Mouse (Mus musculus) intestine, postnatal 0 days (tissue): ENCODE data around the gene Maneal. TPM values are rescaled to one million over a fixed set of nuclear protein-coding genes. Genes with fewer than 3 reads are reported as not detected.

Experiments used
- ATAC-seq: fragments of 200-750 bp; cut with Nextera tagmentation; 2 replicates; pipeline ENCODE4 v1.8.0; 2017; ENCODE audit warnings: mild to moderate bottlenecking, moderate TSS enrichment, moderate library complexity
- H3K27ac ChIP-seq: fragments of 300-500 bp; sonication (generic); 2 replicates; pipeline ENCODE4 v1.5.1; 2014; ENCODE audit warnings: mild to moderate bottlenecking, low read depth, low read length, moderate library complexity
- H3K27me3 ChIP-seq: fragments of 300-500 bp; sonication (generic); replicated peaks from 2 replicates; pipeline ENCODE4 v1.6.1; 2014; ENCODE audit warnings: low read length, mixed read lengths; ENCODE audit not compliant: control insufficient read depth, insufficient read depth
- H3K36me3 ChIP-seq: fragments of 300-500 bp; sonication (generic); 2 replicates; pipeline ENCODE4 v1.6.1; 2014; ENCODE audit warnings: mild to moderate bottlenecking, moderate library complexity; ENCODE audit not compliant: control insufficient read depth, insufficient read depth
- H3K4me1 ChIP-seq: fragments of 300-500 bp; sonication (generic); replicated peaks from 2 replicates; pipeline ENCODE4 v1.6.1; 2014; ENCODE audit warnings: antibody characterized with exemption, low read length, mixed read lengths; ENCODE audit not compliant: control insufficient read depth, insufficient read depth
- H3K4me2 ChIP-seq: fragments of 300-500 bp; sonication (generic); replicated peaks from 2 replicates; pipeline ENCODE4 v1.6.1; 2014; ENCODE audit warnings: low read depth, mild to moderate bottlenecking, moderate library complexity
- H3K4me3 ChIP-seq: fragments of 300-500 bp; sonication (generic); 2 replicates; pipeline ENCODE4 v1.5.1; 2014; ENCODE audit warnings: low read depth, low read length
- H3K9ac ChIP-seq: fragments of 300-500 bp; sonication (generic); 2 replicates; pipeline ENCODE4 v1.6.1; 2014; ENCODE audit warnings: mild to moderate bottlenecking, low read depth, low read length
- H3K9me3 ChIP-seq: fragments of 300-500 bp; sonication (generic); 2 replicates; pipeline ENCODE4 v1.6.1; 2016; ENCODE audit warnings: mixed run types; ENCODE audit not compliant: control insufficient read depth
- CTCF ChIP-seq: sonication (generic); IDR thresholded peaks from 2 replicates; pipeline ENCODE4 v1.5.1; 2016; ENCODE audit warnings: low read depth, mild to moderate bottlenecking, control low read depth, antibody characterized with exemption, moderate library complexity
- WGBS: fragments of 180-500 bp; shearing (Covaris S2); extraction: QIAGEN DNeasy Blood & Tissue Kit; methylation state at CpG from one replicate; pipeline ENCODE4 v1.1.7; 2014; 5-methylcytosine and 5-hydroxymethylcytosine counted together
- polyA plus RNA-seq: library from polyadenylated mRNA; unstranded; fragments of >200 nt; fragmentation: Nextera tagmentation; extraction: Ambion mirVana; gene quantifications from 2 replicates; pipeline ENCODE4 v1.2.1, GENCODE M21; 2015

Maneal gene
- polyA plus RNA-seq, 1 experiment from 2014 or later, result 0.17 TPM

DNA sequence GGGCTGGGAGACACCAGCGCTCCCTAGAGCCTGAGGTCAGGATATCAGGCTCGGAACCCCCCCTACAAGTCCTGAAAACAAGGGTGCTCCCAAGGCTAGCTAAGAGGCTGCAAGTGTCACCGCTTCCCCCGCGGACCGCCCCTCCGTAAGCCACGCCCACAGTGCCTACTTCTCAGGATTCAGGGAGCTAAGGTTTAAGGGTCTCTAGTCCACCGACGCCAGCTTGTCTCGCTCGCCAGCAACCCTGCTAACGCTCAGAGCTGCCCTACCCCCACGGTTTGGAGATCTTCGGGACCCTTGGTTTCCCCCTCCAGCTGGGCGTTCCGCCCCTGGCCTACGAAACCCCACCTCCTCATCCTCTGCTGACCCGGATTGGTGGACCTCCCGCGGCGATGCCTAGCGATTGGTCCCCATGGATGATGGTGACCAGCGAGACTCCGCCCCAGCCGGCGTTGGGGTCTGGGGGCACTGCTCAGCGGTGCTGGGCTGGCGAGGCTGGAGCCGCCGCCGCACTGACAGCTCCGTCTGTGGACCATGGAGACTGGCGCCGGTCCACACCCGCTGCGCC is 19.5 kb upstream of the Maneal start:
- H3K36me3 ChIP-seq, result no peaks in the 10 kb centered on the region
- H3K27ac ChIP-seq, result no peak overlapping the region
- TF ChIP-seq CTCF, result no peak
- WGBS, result under 1% methylated on average over 37 of the region's 37 CpGs
- no peaks in the 10 kb centered on the region for H3K9me3 ChIP-seq
- ATAC-seq, result peak; percentile 41; the same call in 1 of the 2 replicates
- peak overlapping the region; percentile 20 for H3K4me3 ChIP-seq
- H3K4me2 ChIP-seq, result peak overlapping the region; percentile 37
- peaks cover 39% of the 10 kb centered on the region for H3K27me3 ChIP-seq
- no peak overlapping the region for H3K9ac ChIP-seq
- no peaks in the 10 kb centered on the region for H3K4me1 ChIP-seq

DNA sequence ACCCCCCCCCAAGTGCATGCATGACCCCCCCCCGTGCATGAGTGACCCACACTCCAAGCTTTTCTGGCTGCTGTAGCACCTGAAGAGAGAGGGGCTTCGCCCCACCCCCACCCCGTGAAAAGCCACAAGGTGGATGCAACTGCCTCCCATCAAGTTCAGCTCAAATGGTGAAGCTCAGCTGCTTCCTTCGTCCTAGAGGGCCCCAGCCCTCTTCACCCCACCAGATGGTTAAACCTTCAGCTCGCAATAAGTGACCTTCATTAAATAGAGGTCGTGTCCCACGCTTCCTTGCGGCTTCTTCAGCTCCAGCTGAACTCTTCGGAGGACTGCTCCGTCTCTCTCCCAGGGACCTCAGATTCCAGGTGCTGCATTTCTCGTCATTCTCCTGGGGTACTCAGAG is 18.6 kb upstream of the Maneal start, which contains the start of gene Epha10:
Gene Epha10 (plus strand): TSS at position 301 of the 400 bp plus-strand sequence.
- ATAC-seq, result no peak
- no peaks in the 10 kb centered on the region for H3K4me1 ChIP-seq
- WGBS, result 8% methylated on average over 11 of the region's 11 CpGs
- H3K27ac ChIP-seq, result no peak within 1 kb of the TSS
- H3K9ac ChIP-seq, result no peak within 1 kb of the TSS
- H3K27me3 ChIP-seq, result peaks cover 35% of the 10 kb centered on the region
- H3K9me3 ChIP-seq, result no peaks in the 10 kb centered on the region
- H3K4me3 ChIP-seq, result peak within 1 kb of the TSS; percentile 20
- H3K36me3 ChIP-seq, result no peaks in the 10 kb centered on the region
- no peak for TF ChIP-seq CTCF
- peak within 1 kb of the TSS; percentile 37 for H3K4me2 ChIP-seq

DNA sequence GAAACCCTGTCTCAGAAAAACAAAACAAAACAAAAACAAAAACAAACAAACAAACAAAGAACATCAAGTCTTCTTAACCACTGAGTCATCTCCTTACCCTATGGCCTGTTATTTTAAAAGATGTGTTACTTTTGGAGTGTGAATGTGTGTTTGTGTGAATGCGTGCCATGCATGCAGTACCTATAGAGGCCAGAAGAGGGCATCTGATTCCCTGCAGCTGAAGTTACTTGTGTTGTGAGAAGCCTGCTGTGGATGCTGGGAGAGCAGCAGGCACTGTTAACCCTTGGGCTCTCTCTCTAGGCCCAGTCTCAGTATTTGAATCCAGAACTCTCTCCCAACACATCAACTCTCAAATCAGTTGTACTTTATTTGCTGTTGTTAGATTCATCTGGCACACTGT is 10.7 kb upstream of the Maneal start:
- H3K4me1 ChIP-seq, result no peaks in the 10 kb centered on the region
- no peak for ATAC-seq
- no peak overlapping the region for H3K4me2 ChIP-seq
- H3K4me3 ChIP-seq, result no peak overlapping the region
- H3K36me3 ChIP-seq, result no peaks in the 10 kb centered on the region
- H3K9me3 ChIP-seq, result no peaks in the 10 kb centered on the region
- peak; percentile 42 for TF ChIP-seq CTCF
- H3K27ac ChIP-seq, result no peak overlapping the region
- H3K9ac ChIP-seq, result no peak overlapping the region
- H3K27me3 ChIP-seq, result no peaks in the 10 kb centered on the region
- WGBS, result 92% methylated on average over 1 of the region's 1 CpGs

DNA sequence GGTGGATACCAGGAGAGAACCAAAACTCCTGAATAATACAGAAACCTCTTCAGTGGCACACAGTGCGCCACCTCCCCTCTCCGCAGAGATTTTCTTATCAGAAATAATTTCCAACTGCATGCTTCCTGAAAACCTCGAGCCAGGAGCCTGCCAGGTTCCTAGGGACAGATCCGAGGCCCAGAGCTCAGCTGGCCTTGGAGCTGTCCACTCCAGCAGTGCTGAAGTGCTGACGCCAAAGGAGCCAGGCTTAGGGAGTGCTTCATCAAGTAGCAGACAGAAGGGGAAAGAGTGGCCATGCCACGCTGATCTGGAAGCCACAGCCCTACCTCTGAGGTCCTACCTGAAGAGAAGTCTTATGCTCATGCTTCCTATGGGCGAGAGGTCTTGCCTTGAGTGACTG is 1.5 kb downstream of the Maneal start:
- no peaks in the 10 kb centered on the region for H3K4me1 ChIP-seq
- 7% methylated on average over 7 of the region's 7 CpGs for WGBS
- H3K4me2 ChIP-seq, result no peak overlapping the region
- peaks cover 13% of the 10 kb centered on the region for H3K36me3 ChIP-seq
- H3K27me3 ChIP-seq, result peaks cover 21% of the 10 kb centered on the region
- no peak overlapping the region for H3K27ac ChIP-seq
- no peak overlapping the region for H3K9ac ChIP-seq
- ATAC-seq, result 0 out of 2 replicates have a peak, but pooled peaks have one; percentile 29
- H3K9me3 ChIP-seq, result no peaks in the 10 kb centered on the region
- H3K4me3 ChIP-seq, result no peak overlapping the region
- no peak for TF ChIP-seq CTCF

DNA sequence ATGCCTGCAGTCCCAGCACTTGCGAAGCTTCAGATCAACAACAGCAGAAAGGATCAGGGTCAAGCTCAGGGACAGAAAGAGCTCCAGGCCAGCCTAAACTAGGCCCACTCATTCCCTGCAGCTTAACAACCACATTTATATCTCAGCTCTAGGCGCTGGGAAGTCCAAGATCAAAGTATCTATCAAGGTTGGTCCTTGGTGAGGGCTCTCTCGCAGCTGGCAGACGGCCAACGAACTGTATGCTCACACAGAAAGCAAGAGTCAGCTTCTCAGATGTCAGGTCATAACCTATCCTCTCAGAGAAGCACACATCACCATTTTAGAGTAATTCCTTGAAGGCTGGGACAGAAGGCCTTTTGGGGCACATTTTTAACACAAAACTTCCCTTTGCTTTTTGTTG is 3.6 kb downstream of the Maneal start:
- Histone ChIP-seq H3K9me3 (no peaks in the 10 kb centered on the region), H3K4me3 (no peak overlapping the region), H3K4me2 (no peak overlapping the region), H3K27me3 (peaks cover 18% of the 10 kb centered on the region), H3K4me1 (no peaks in the 10 kb centered on the region), H3K9ac (no peak overlapping the region), H3K27ac (no peak overlapping the region), H3K36me3 (peaks cover 28% of the 10 kb centered on the region)
- TF ChIP-seq CTCF, result no peak
- no peak for ATAC-seq
- 51% methylated on average over 5 of the region's 5 CpGs for WGBS

DNA sequence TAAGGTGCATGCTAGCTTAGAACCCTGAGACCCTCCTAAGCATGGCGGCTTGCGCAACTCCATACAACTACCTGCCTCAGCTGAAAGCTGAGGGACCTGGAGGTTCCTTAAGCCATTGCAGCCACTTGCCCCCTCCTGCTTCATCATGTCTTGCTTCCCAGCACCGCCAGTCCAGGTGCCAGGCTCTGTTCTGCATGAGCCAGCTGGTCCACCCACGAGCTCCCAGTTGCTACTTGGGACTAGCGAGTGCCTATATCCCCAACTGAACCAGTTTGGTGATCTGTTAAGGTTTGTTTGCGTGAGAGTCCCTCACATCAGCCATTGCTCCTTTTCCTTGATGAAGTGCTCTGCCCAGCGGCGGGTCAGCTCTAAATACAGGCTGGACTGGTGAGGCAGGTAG is 5.7 kb downstream of the Maneal start:
- no peaks in the 10 kb centered on the region; the same call in 1 of the 2 replicates for H3K4me1 ChIP-seq
- no peak overlapping the region for H3K4me3 ChIP-seq
- peaks cover 6% of the 10 kb centered on the region for H3K27me3 ChIP-seq
- ATAC-seq, result no peak
- peaks cover 29% of the 10 kb centered on the region for H3K36me3 ChIP-seq
- H3K9ac ChIP-seq, result no peak overlapping the region
- TF ChIP-seq CTCF, result no peak
- H3K27ac ChIP-seq, result no peak overlapping the region
- WGBS, result 92% methylated on average over 8 of the region's 8 CpGs
- no peaks in the 10 kb centered on the region for H3K9me3 ChIP-seq
- no peak overlapping the region for H3K4me2 ChIP-seq
